Mouse (Mus musculus) G1E-ER4 (cell line): ENCODE measurements around the gene Stox1. TPM values are rescaled to one million over a fixed set of nuclear protein-coding genes. Genes with fewer than 3 reads are reported as not detected.

Experiments used
- GATA1 ChIP-seq: IDR thresholded peaks from one replicate; pipeline ENCODE4 v1.8.0; 2012; ENCODE audit warnings: low read length, inconsistent platforms
- polyA plus RNA-seq: library from polyadenylated mRNA; stranded (reverse); fragments of >175 nt; gene quantifications from 2 replicates; pipeline ENCODE4 v1.2.3, GENCODE M21; 2012

The Stox1 gene
- polyA plus RNA-seq, 1 experiment, result not detected

GRCm38 (mm10) chr10:62677329-62677728 is 48.6 kb downstream of the Stox1 start:
- no peak for TF ChIP-seq GATA1

- TF ChIP-seq GATA1, result no peak
Measured at GRCm38 (mm10) chr10:62676196-62676595, 49.7 kb downstream of the Stox1 start.

GRCm38 (mm10) chr10:62672359-62672758 is 53.6 kb downstream of the Stox1 start:
- TF ChIP-seq GATA1, result no peak

- no peak for TF ChIP-seq GATA1
Measured at GRCm38 (mm10) chr10:62669245-62669644, 56.7 kb downstream of the Stox1 start.

- TF ChIP-seq GATA1, result no peak
Measured at GRCm38 (mm10) chr10:62668463-62668862, 57.5 kb downstream of the Stox1 start.

- TF ChIP-seq GATA1, result no peak
Measured at GRCm38 (mm10) chr10:62668043-62668442, 57.9 kb downstream of the Stox1 start.

GRCm38 (mm10) chr10:62664963-62665590 is 60.9 kb downstream of the Stox1 start:
- no peak for TF ChIP-seq GATA1

GRCm38 (mm10) chr10:62664171-62664570 is 61.8 kb downstream of the Stox1 start:
- no peak for TF ChIP-seq GATA1

- no peak for TF ChIP-seq GATA1
Measured at GRCm38 (mm10) chr10:62656711-62657110, 69.2 kb downstream of the Stox1 start.

- TF ChIP-seq GATA1, result no peak
Measured at GRCm38 (mm10) chr10:62651961-62652360, 74.0 kb downstream of the Stox1 start.

- no peak for TF ChIP-seq GATA1
Measured at GRCm38 (mm10) chr10:62650881-62651810, 74.8 kb downstream of the Stox1 start, which contains the start of gene Ddx50. Gene Ddx50 (minus strand): TSS chr10:62651218.

- no peak for TF ChIP-seq GATA1
Measured at GRCm38 (mm10) chr10:62650358-62650782, 75.6 kb downstream of the Stox1 start.

Other genes with a start within 250 kb of the Stox1 start
- gene Vps26a, start 239.3 kb downstream of the Stox1 start, polyA plus RNA-seq, result 5.6 and 6.8 TPM in 2 replicates
- gene Srgn, start 198.7 kb downstream of the Stox1 start, polyA plus RNA-seq, result 1.8 and 10.7 TPM in 2 replicates
- gene Kif1bp, start 147.7 kb downstream of the Stox1 start, polyA plus RNA-seq, result 11.1 and 11.6 TPM in 2 replicates
- gene Ddx21, start 123.8 kb downstream of the Stox1 start, polyA plus RNA-seq, result 61.8 and 75.7 TPM in 2 replicates
- gene Ddx50, start 74.9 kb downstream of the Stox1 start, polyA plus RNA-seq, result 31.2 and 44.2 TPM in 2 replicates
- gene Ccar1, start 66.2 kb upstream of the Stox1 start, polyA plus RNA-seq, result 6.3 and 9.3 TPM in 2 replicates
- gene Tet1, start 182.9 kb upstream of the Stox1 start, polyA plus RNA-seq, result not detected in 2 replicates
- gene Slc25a16, start 194.5 kb upstream of the Stox1 start, polyA plus RNA-seq, result 7.8 and 14.5 TPM in 2 replicates
- 8.3 and 9.7 TPM in 2 replicates for gene Dna2, start 220.9 kb upstream of the Stox1 start, polyA plus RNA-seq